Mouse (Mus musculus) midbrain, embryonic 11.5 days (tissue): Measurements from ENCODE around the gene Trub1. TPM values are rescaled to one million over a fixed set of nuclear protein-coding genes. Genes with fewer than 3 reads are reported as not detected.

Source experiments
- ATAC-seq: fragments of 200-750 bp; cut with Nextera tagmentation; 2 replicates; pipeline ENCODE4 v1.8.0; 2017; ENCODE audit warnings: moderate TSS enrichment, moderate library complexity; ENCODE audit not compliant: low FRiP score
- DNase-seq: peaks from one replicate; pipeline ENCODE4 v3.0.0; 2015; ENCODE audit warnings: low spot score; ENCODE audit errors: missing footprints
- H3K27ac ChIP-seq: fragments of 300-500 bp; sonication (generic); 2 replicates; pipeline ENCODE4 v1.5.1; 2014; ENCODE audit warnings: low read depth, low read length
- H3K27me3 ChIP-seq: fragments of 300-500 bp; sonication (generic); 2 replicates; pipeline ENCODE4 v1.6.1; 2014; ENCODE audit warnings: mild to moderate bottlenecking, low read length, moderate library complexity, mixed read lengths; ENCODE audit not compliant: control insufficient read depth, insufficient read depth
- H3K36me3 ChIP-seq: fragments of 300-500 bp; sonication (generic); 2 replicates; pipeline ENCODE4 v1.6.1; 2014; ENCODE audit warnings: mild to moderate bottlenecking, low read length, moderate library complexity, mixed read lengths; ENCODE audit not compliant: control insufficient read depth, insufficient read depth
- H3K4me1 ChIP-seq: fragments of 300-500 bp; sonication (generic); 2 replicates; pipeline ENCODE4 v1.6.1; 2014; ENCODE audit warnings: low read length; ENCODE audit not compliant: control insufficient read depth, insufficient read depth
- H3K4me2 ChIP-seq: fragments of 300-500 bp; sonication (generic); 2 replicates; pipeline ENCODE4 v1.6.1; 2014; ENCODE audit warnings: mild to moderate bottlenecking, moderate library complexity
- H3K4me3 ChIP-seq: fragments of 300-500 bp; sonication (generic); 2 replicates; pipeline ENCODE4 v1.5.1; 2014; ENCODE audit warnings: low read depth, low read length
- H3K9ac ChIP-seq: fragments of 300-500 bp; sonication (generic); 2 replicates; pipeline ENCODE4 v1.6.1; 2014; ENCODE audit warnings: low read length
- H3K9me3 ChIP-seq: fragments of 300-500 bp; sonication (generic); 2 replicates; pipeline ENCODE4 v1.6.1; 2016; ENCODE audit warnings: low read length; ENCODE audit not compliant: control insufficient read depth
- WGBS: fragments of 180-500 bp; shearing (Covaris S2); extraction: QIAGEN DNeasy Blood & Tissue Kit; methylation state at CpG from one replicate; pipeline ENCODE4 v1.1.7; 2014; 5-methylcytosine and 5-hydroxymethylcytosine counted together
- polyA plus RNA-seq: library from polyadenylated mRNA; unstranded; fragments of >200 nt; fragmentation: Nextera tagmentation; extraction: Ambion mirVana; gene quantifications from 2 replicates; pipeline ENCODE4 v1.2.1, GENCODE M21; 2014

Gene Trub1
- polyA plus RNA-seq, 1 experiment from 2014 or later = 16.4 TPM

GRCm38 (mm10) chr19:57455286-57455960 is 2.7 kb downstream of the Trub1 start:
- WGBS = 92% methylated on average over 25 of the region's 25 CpGs
- H3K27me3 ChIP-seq = no peaks in the 10 kb centered on the region
- H3K4me3 ChIP-seq = no peak overlapping the region
- no peaks in the 10 kb centered on the region for H3K36me3 ChIP-seq
- no peaks in the 10 kb centered on the region; the same call in 1 of the 2 replicates for H3K9me3 ChIP-seq
- H3K9ac ChIP-seq = no peak overlapping the region
- H3K4me2 ChIP-seq = no peak overlapping the region
- DNase-seq = peak; percentile 75
- no peak for ATAC-seq
- peaks cover 10% of the 10 kb centered on the region for H3K4me1 ChIP-seq
- no peak overlapping the region for H3K27ac ChIP-seq

- peaks cover 10% of the 10 kb centered on the region for H3K4me1 ChIP-seq
- H3K27ac ChIP-seq = no peak overlapping the region
- no peaks in the 10 kb centered on the region for H3K27me3 ChIP-seq
- ATAC-seq (no peak), DNase-seq (peak; percentile 85)
- H3K9me3 ChIP-seq = no peaks in the 10 kb centered on the region; the same call in 1 of the 2 replicates
- H3K4me2 ChIP-seq = no peak overlapping the region
- H3K9ac ChIP-seq = no peak overlapping the region
- WGBS = 72% methylated on average over 2 of the region's 2 CpGs
- H3K36me3 ChIP-seq = no peaks in the 10 kb centered on the region
- H3K4me3 ChIP-seq = no peak overlapping the region
These were observed 4.4 kb downstream of the Trub1 start for GRCm38 (mm10) chr19:57457075-57457474.

DNA sequence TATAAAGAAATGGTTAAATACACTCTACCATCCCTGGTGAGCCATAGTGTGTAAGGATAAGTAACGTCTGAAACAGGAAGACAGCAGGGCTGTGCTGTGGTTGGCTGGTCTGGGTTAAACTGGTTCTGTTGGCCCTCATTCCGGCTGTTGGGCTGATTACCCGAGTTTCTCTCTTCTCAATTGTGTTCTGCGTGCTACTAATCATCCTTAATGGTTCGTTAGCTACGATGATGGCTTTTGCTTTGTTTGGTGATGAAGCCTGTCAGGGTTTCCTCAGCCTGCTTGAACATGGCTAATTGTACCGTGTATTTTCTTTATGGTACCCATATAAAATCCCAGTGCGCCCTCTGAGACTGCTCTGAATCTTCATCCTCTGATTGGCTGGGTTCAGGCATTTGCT is 11.0 kb downstream of the Trub1 start:
- H3K4me2 ChIP-seq = no peak overlapping the region
- DNase-seq (peak; percentile 6), ATAC-seq (no peak)
- no peaks in the 10 kb centered on the region for H3K4me1 ChIP-seq
- WGBS = 82% methylated on average over 8 of the region's 8 CpGs
- no peak overlapping the region for H3K9ac ChIP-seq
- no peaks in the 10 kb centered on the region for H3K27me3 ChIP-seq
- no peaks in the 10 kb centered on the region for H3K9me3 ChIP-seq
- no peak overlapping the region for H3K4me3 ChIP-seq
- no peak overlapping the region for H3K27ac ChIP-seq
- H3K36me3 ChIP-seq = no peaks in the 10 kb centered on the region

DNA sequence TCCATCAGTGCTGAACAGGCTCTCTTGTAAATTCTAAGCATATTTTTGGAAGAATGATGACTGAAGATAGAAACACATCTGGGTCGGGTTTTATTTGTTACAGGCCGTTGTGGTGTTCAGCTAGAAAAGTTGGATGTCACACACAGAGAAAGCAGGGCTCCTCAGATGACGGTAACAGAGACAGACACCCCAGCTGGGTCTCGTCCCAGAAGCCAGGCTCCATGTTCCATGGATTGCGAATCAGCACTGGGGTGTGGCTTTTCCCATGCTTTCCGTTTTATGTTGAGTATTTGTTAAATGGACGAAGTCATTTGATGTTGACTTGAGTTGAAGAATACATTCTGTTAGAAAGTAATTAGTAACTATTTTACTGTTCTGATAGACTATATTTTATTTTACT is 13.0 kb downstream of the Trub1 start:
- Histone ChIP-seq H3K36me3 (peaks cover 2% of the 10 kb centered on the region; the same call in 1 of the 2 replicates), H3K4me2 (no peak overlapping the region), H3K9me3 (no peaks in the 10 kb centered on the region), H3K4me1 (no peaks in the 10 kb centered on the region), H3K27ac (no peak overlapping the region), H3K9ac (no peak overlapping the region), H3K27me3 (no peaks in the 10 kb centered on the region), H3K4me3 (no peak overlapping the region)
- peak; percentile 33 for DNase-seq
- no peak for ATAC-seq
- 94% methylated on average over 7 of the region's 7 CpGs for WGBS

- Histone ChIP-seq H3K4me1 (no peaks in the 10 kb centered on the region), H3K9ac (no peak overlapping the region), H3K9me3 (no peaks in the 10 kb centered on the region), H3K4me3 (no peak overlapping the region), H3K4me2 (no peak overlapping the region), H3K27me3 (no peaks in the 10 kb centered on the region), H3K27ac (no peak overlapping the region), H3K36me3 (peaks cover 2% of the 10 kb centered on the region; the same call in 1 of the 2 replicates)
- no peak for ATAC-seq
- 82% methylated on average over 12 of the region's 12 CpGs for WGBS
- DNase-seq = peak; percentile 21
These were observed 18.3 kb downstream of the Trub1 start for GRCm38 (mm10) chr19:57471033-57471432.

- Histone ChIP-seq H3K9ac (no peak overlapping the region), H3K4me3 (no peak overlapping the region), H3K4me1 (no peaks in the 10 kb centered on the region)
These were observed 19.5 kb downstream of the Trub1 start for GRCm38 (mm10) chr19:57472169-57472568.

GRCm38 (mm10) chr19:57473301-57473700 is 20.6 kb downstream of the Trub1 start:
- H3K36me3 ChIP-seq = peaks cover 2% of the 10 kb centered on the region; the same call in 1 of the 2 replicates
- WGBS = 78% methylated on average over 16 of the region's 16 CpGs
- DNase-seq (peak; percentile 75), ATAC-seq (no peak)
- H3K27ac ChIP-seq = no peak overlapping the region
- H3K9ac ChIP-seq = no peak overlapping the region
- no peaks in the 10 kb centered on the region for H3K4me1 ChIP-seq
- no peak overlapping the region for H3K4me3 ChIP-seq
- no peaks in the 10 kb centered on the region for H3K27me3 ChIP-seq
- no peak overlapping the region for H3K4me2 ChIP-seq
- no peaks in the 10 kb centered on the region for H3K9me3 ChIP-seq

More at GRCm38 (mm10) chr19:57472169-57472568, 19.5 kb downstream of the Trub1 start:
- DNase-seq = peak; percentile 14
- Histone ChIP-seq H3K9me3 (no peaks in the 10 kb centered on the region), H3K27me3 (no peaks in the 10 kb centered on the region), H3K27ac (no peak overlapping the region), H3K4me2 (no peak overlapping the region), H3K36me3 (peaks cover 2% of the 10 kb centered on the region; the same call in 1 of the 2 replicates)
- no peak for ATAC-seq
- WGBS = 93% methylated on average over 15 of the region's 15 CpGs

DNA sequence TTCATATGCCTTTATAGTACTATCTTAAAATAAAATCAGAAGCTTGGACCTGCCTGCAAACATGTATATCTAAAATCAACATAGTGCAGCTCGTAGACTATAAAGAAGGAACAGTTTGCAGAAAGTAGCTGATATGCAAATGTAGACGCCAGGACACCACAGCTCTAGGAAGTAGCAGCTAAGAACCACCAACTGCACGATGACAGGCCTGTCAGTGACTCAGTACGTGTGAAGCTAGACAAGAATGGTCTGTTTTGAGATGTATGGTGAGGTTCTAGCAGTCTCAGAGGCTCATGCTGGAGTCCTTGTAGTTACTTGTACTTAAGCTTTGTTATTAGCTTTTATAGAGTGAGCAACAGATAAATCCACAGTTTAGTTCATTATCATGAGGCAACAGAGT is 22.6 kb downstream of the Trub1 start:
- DNase-seq (peak; percentile 75), ATAC-seq (no peak)
- H3K9ac ChIP-seq = no peak overlapping the region
- no peaks in the 10 kb centered on the region for H3K27me3 ChIP-seq
- no peak overlapping the region for H3K27ac ChIP-seq
- no peak overlapping the region for H3K4me2 ChIP-seq
- no peaks in the 10 kb centered on the region for H3K9me3 ChIP-seq
- 86% methylated on average over 4 of the region's 4 CpGs for WGBS
- no peaks in the 10 kb centered on the region for H3K36me3 ChIP-seq
- no peaks in the 10 kb centered on the region for H3K4me1 ChIP-seq
- H3K4me3 ChIP-seq = no peak overlapping the region

GRCm38 (mm10) chr19:57477310-57477709 is 24.6 kb downstream of the Trub1 start:
- peak; percentile 10 for DNase-seq
- Histone ChIP-seq H3K4me2 (no peak overlapping the region), H3K27ac (no peak overlapping the region), H3K27me3 (no peaks in the 10 kb centered on the region), H3K4me3 (no peak overlapping the region), H3K4me1 (no peaks in the 10 kb centered on the region), H3K9ac (no peak overlapping the region), H3K9me3 (no peaks in the 10 kb centered on the region), H3K36me3 (no peaks in the 10 kb centered on the region)
- WGBS = 65% methylated on average over 8 of the region's 8 CpGs
- ATAC-seq = no peak
